Mouse (Mus musculus) cerebellum, postnatal 14 days (tissue): ENCODE results near the gene Gm45234.

Experiments
- DNase-seq, 2 experiments: peaks; one replicate each; pipeline ENCODE4 v3.0.0; 2021; ENCODE audit warnings: mixed read lengths in 2 of 2

Gene Gm45234

GRCm38 (mm10) chr6:124765951-124766350 is 10.1 kb upstream of the Gm45234 start:
- DNase-seq: no peak

GRCm38 (mm10) chr6:124759259-124759658 is 3.4 kb upstream of the Gm45234 start:
- DNase-seq: peak; percentile 87 to 93

- DNase-seq: no peak
These were observed 3.0 kb upstream of the Gm45234 start for GRCm38 (mm10) chr6:124758849-124759232.

GRCm38 (mm10) chr6:124757909-124758848 is 2.4 kb upstream of the Gm45234 start:
- DNase-seq: peak; percentile 72 to 77

GRCm38 (mm10) chr6:124757351-124757880 is 1.6 kb upstream of the Gm45234 start:
- DNase-seq: no peak

- peak; percentile 89 for DNase-seq
These were observed 980 bp upstream of the Gm45234 start for GRCm38 (mm10) chr6:124756652-124757350.

- no peak for DNase-seq
These were observed 515 bp downstream of the Gm45234 start for GRCm38 (mm10) chr6:124755306-124755705.

GRCm38 (mm10) chr6:124753861-124754260 is 2.0 kb downstream of the Gm45234 start:
- no peak for DNase-seq

GRCm38 (mm10) chr6:124750405-124750804 is 5.4 kb downstream of the Gm45234 start:
- DNase-seq: no peak

- no peak for DNase-seq
These were observed 8.9 kb downstream of the Gm45234 start for GRCm38 (mm10) chr6:124746654-124747632.

- no peak for DNase-seq
These were observed 9.6 kb downstream of the Gm45234 start for GRCm38 (mm10) chr6:124746296-124746605.

GRCm38 (mm10) chr6:124745490-124746295 is 10.1 kb downstream of the Gm45234 start:
- DNase-seq: peak; percentile 97

- peak in 1 of 2 experiments; percentile 68 for DNase-seq
These were observed 11.0 kb downstream of the Gm45234 start for GRCm38 (mm10) chr6:124744755-124745321.

GRCm38 (mm10) chr6:124743647-124744046 is 12.2 kb downstream of the Gm45234 start:
- peak in 1 of 2 experiments; percentile 26 for DNase-seq

- DNase-seq: peak; percentile 22 to 43
These were observed 12.8 kb downstream of the Gm45234 start for GRCm38 (mm10) chr6:124742839-124743514.

- DNase-seq: no peak
These were observed 14.0 kb downstream of the Gm45234 start for GRCm38 (mm10) chr6:124741842-124742241.

- peak; percentile 88 to 90 for DNase-seq
These were observed 14.7 kb downstream of the Gm45234 start, which contains the start of gene Grcc10 for GRCm38 (mm10) chr6:124740888-124741761. Gene Grcc10, minus strand, starts transcription at chr6:124741374.

- peak in 1 of 2 experiments; percentile 71 for DNase-seq
These were observed 15.5 kb downstream of the Gm45234 start for GRCm38 (mm10) chr6:124740211-124740887.
